Mouse (Mus musculus) MEL (cell line): ENCODE results near the gene Ankrd44.

Experiments used
- CTCF ChIP-seq, 3 experiments: IDR thresholded peaks in 2 of 3; conservative IDR thresholded peaks in 1 of 3; 2 replicates each; pipeline ENCODE4 v1.5.1; 2011 to 2012; ENCODE audit warnings: low read length in 3 of 3, low read depth in 2 of 3, mild to moderate bottlenecking in 2 of 3, improper control_type of control experiment in 1 of 3, inconsistent platforms in 1 of 3, mixed read lengths in 1 of 3, moderate library complexity in 1 of 3; ENCODE audit not compliant: control insufficient read depth in 1 of 3, insufficient read depth in 1 of 3, poor library complexity in 1 of 3, severe bottlenecking in 1 of 3
- EP300 ChIP-seq, 2 experiments: IDR thresholded peaks; 2 replicates each; pipeline ENCODE4 v1.6.1; 2011; ENCODE audit warnings: improper control_type of control experiment in 2 of 2, low read length in 2 of 2, low read depth in 1 of 2, mild to moderate bottlenecking in 1 of 2
- HCFC1 ChIP-seq: IDR thresholded peaks from 2 replicates; pipeline ENCODE4 v1.6.1; 2012; ENCODE audit warnings: low read depth, mild to moderate bottlenecking, inconsistent platforms, low read length, improper control_type of control experiment, moderate library complexity
- KAT2A ChIP-seq: conservative IDR thresholded peaks from 2 replicates; pipeline ENCODE4 v1.6.1; 2012; ENCODE audit warnings: low read depth, low read length, improper control_type of control experiment, inconsistent platforms
- POLR2A ChIP-seq, 2 experiments: IDR thresholded peaks; 2 replicates each; pipeline ENCODE4 v1.6.1; 2011 to 2012; ENCODE audit warnings: low read length in 2 of 2, mild to moderate bottlenecking in 2 of 2, control low read depth in 1 of 2, improper control_type of control experiment in 1 of 2, low read depth in 1 of 2, moderate library complexity in 1 of 2; ENCODE audit not compliant: control insufficient read depth in 1 of 2, insufficient read depth in 1 of 2, poor library complexity in 1 of 2
- UBTF ChIP-seq: IDR thresholded peaks from 2 replicates; pipeline ENCODE4 v1.6.1; 2012; ENCODE audit warnings: low read depth, mild to moderate bottlenecking, inconsistent platforms, low read length, improper control_type of control experiment, moderate library complexity, borderline replicate concordance; ENCODE audit not compliant: insufficient read depth
- USF1 ChIP-seq: IDR thresholded peaks from 2 replicates; pipeline ENCODE4 v1.6.1; 2014; ENCODE audit warnings: low read depth, mild to moderate bottlenecking, inconsistent platforms, low read length, improper control_type of control experiment, moderate library complexity
- ZC3H11A ChIP-seq: IDR thresholded peaks from 2 replicates; pipeline ENCODE4 v1.6.1; 2012; ENCODE audit warnings: low read depth, mild to moderate bottlenecking, inconsistent platforms, low read length, improper control_type of control experiment
- ZKSCAN1 ChIP-seq: IDR thresholded peaks from 2 replicates; pipeline ENCODE4 v1.6.1; 2012; ENCODE audit warnings: low read depth, mild to moderate bottlenecking, inconsistent platforms, low read length, improper control_type of control experiment, moderate library complexity
- ZMIZ1 ChIP-seq: IDR thresholded peaks from 2 replicates; pipeline ENCODE4 v1.6.1; 2012; ENCODE audit warnings: low read depth, mild to moderate bottlenecking, inconsistent platforms, low read length, improper control_type of control experiment, moderate library complexity

DNA sequence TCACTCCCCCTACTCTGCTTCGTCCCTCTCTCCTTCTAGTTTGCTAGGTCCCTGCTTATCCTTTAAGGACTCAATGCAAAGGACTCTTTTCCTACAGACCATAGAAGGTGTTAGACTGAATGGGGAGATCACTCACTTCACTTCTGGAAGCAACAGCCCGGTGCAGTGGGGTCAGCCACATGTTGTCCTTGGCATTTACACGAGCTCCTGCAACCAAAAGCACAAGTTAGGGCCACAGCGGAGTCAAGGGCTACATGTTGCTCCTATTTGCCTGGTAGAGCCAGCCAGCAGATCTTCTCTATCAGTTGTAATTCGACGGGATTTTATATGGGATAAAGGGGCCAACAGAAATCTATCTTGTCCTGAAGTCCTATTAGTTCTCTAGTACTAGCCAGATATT is 148.0 kb downstream of the Ankrd44 start:
- TF ChIP-seq USF1 = no peak
- TF ChIP-seq POLR2A (IDR thresholded peaks at IDR 0.05; ENCODE audit: control insufficient read depth in 1 of 2, insufficient read depth in 1 of 2, low read depth in 1 of 2, low read length in 2 of 2, poor library complexity in 1 of 2) = no peak
- no peak for TF ChIP-seq CTCF (IDR thresholded peaks at IDR 0.05 in 2 of 3, conservative IDR thresholded peaks at IDR 0.05 in 1 of 3; ENCODE audit: control insufficient read depth in 1 of 3, insufficient read depth in 1 of 3, low read depth in 2 of 3, low read length in 3 of 3, poor library complexity in 1 of 3, severe bottlenecking in 1 of 3)
- no peak for TF ChIP-seq ZMIZ1
- no peak for TF ChIP-seq ZKSCAN1
- TF ChIP-seq EP300 (IDR thresholded peaks at IDR 0.05; ENCODE audit: low read depth in 1 of 2, low read length in 2 of 2) = no peak
- no peak for TF ChIP-seq UBTF
- TF ChIP-seq KAT2A = no peak
- TF ChIP-seq ZC3H11A = no peak
- no peak for TF ChIP-seq HCFC1
